Mouse (Mus musculus) embryonic stem cell, embryonic (primary cell): ENCODE results near the gene Zfc3h1.

ENCODE experiments used
- CTCF ChIA-PET, 4 experiments: fragments of 300-600 bp in 2 of 4; fragments of 350-600 bp in 2 of 4; sonication (Branson Sonifier 250); formaldehyde crosslinking; loops; one replicate each; lab custom pipeline; 2022; ENCODE audit warnings: inconsistent platforms in 2 of 4; lab: Charles Lee
- POLR2A ChIA-PET, 4 experiments: fragments of 300-600 bp in 2 of 4; fragments of 350-600 bp in 2 of 4; sonication (Branson Sonifier 250); formaldehyde crosslinking; loops; one replicate each; lab custom pipeline; 2022; ENCODE audit warnings: antibody characterized with exemption in 4 of 4, inconsistent platforms in 1 of 4; lab: Charles Lee

The Zfc3h1 gene

GRCm38 (mm10) chr10:115457368-115458021, 72.7 kb downstream of the Zfc3h1 start:
- ChIA-PET POLR2A (no interaction called here), CTCF (no interaction called here)

GRCm38 (mm10) chr10:115462646-115463045, 77.9 kb downstream of the Zfc3h1 start:
- POLR2A ChIA-PET = interaction anchor here in 1 of 4 experiments (0.8 to 1.0 kb wide), 2 partner anchors 10 to 21 kb away, joined by 3 to 4 read pairs; no protein-coding TSS in a partner anchor
- CTCF ChIA-PET = interaction anchor here in 1 of 4 experiments (1.5 kb wide), 1 partner anchor 56 kb away, joined by 3 read pairs; no protein-coding TSS in a partner anchor

GRCm38 (mm10) chr10:115465072-115465471, 80.3 kb downstream of the Zfc3h1 start:
- POLR2A ChIA-PET = no interaction called here
- CTCF ChIA-PET = no interaction called here

GRCm38 (mm10) chr10:115465778-115466177, 81.0 kb downstream of the Zfc3h1 start:
- POLR2A ChIA-PET = no interaction called here
- CTCF ChIA-PET = interaction anchor here in 1 of 4 experiments (0.5 kb wide), 1 partner anchor 264 kb away, joined by 3 read pairs; no protein-coding TSS in a partner anchor

GRCm38 (mm10) chr10:115467985-115468384, 83.2 kb downstream of the Zfc3h1 start:
- ChIA-PET CTCF (interaction anchor here in 2 of 4 experiments (0.6 to 0.8 kb wide), 2 partner anchors 149 to 689 kb away, joined by 5 to 11 read pairs; no protein-coding TSS in a partner anchor), POLR2A (interaction anchor here in 2 of 4 experiments (0.5 to 2.4 kb wide), 2 partner anchors 11 to 715 kb away, joined by 3 to 7 read pairs; no protein-coding TSS in a partner anchor)

GRCm38 (mm10) chr10:115468632-115469031, 83.9 kb downstream of the Zfc3h1 start:
- ChIA-PET CTCF (interaction anchor here in 2 of 4 experiments (0.6 to 0.8 kb wide), 3 partner anchors 149 to 881 kb away, joined by 3 to 11 read pairs (median 5); no protein-coding TSS in a partner anchor), POLR2A (interaction anchor here in 2 of 4 experiments (0.5 to 2.4 kb wide), 3 partner anchors 10 to 714 kb away, joined by 3 to 7 read pairs (median 4); no protein-coding TSS in a partner anchor)

GRCm38 (mm10) chr10:115469040-115469439, 84.3 kb downstream of the Zfc3h1 start:
- CTCF ChIA-PET = interaction anchor here in 3 of 4 experiments (0.6 to 1.2 kb wide), 3 partner anchors 148 to 880 kb away, joined by 3 to 5 read pairs (median 3); no protein-coding TSS in a partner anchor
- POLR2A ChIA-PET = interaction anchor here in 2 of 4 experiments (0.5 to 2.4 kb wide), 2 partner anchors 10 to 197 kb away, joined by 4 to 7 read pairs; no protein-coding TSS in a partner anchor

DNA sequence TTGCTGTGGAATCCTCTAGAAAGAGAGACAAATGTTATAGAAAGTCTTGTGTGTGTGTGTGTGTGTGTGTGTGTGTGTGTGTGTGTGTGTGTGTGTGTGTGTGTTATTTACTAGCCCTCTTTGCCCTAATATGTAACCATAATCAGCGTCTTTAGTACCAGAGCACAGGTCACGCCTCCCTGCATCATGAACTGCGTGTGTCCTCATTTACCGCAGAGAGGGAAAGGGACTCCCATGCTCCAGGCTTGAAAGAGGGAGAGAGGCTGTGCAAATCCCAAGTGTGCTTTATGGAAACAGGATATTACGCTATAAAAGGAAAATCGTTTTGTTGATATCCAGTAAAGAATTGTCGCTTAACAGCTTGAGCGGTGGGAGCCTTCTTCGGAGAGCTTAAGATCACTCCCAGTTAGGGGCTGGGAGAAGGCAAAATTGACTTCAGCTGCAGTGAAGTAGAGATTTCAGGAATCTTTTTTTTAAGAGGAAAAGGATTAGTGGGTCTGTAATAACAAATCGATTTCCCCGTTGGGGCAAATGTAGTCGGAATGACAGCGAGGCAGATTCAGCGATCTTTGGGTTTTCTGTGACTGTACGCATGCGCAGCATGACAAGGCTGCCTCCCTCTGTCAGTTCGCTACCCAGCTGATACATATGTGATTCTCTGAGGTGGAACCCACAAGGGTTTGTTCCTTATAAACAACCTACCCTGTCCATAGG, 86.0 kb downstream of the Zfc3h1 start:
- ChIA-PET POLR2A (no interaction called here), CTCF (no interaction called here)

GRCm38 (mm10) chr10:115473213-115473961, 88.6 kb downstream of the Zfc3h1 start:
- ChIA-PET POLR2A (interaction anchor here in 2 of 4 experiments (0.6 kb wide), 2 partner anchors 77 to 168 kb away, joined by 5 to 7 read pairs; no protein-coding TSS in a partner anchor), CTCF (no interaction called here)

GRCm38 (mm10) chr10:115475000-115475550, 90.3 kb downstream of the Zfc3h1 start:
- ChIA-PET CTCF (no interaction called here), POLR2A (interaction anchor here in 2 of 4 experiments (0.6 to 1.0 kb wide), 2 partner anchors 34 to 228 kb away, joined by 3 read pairs; no protein-coding TSS in a partner anchor)

DNA sequence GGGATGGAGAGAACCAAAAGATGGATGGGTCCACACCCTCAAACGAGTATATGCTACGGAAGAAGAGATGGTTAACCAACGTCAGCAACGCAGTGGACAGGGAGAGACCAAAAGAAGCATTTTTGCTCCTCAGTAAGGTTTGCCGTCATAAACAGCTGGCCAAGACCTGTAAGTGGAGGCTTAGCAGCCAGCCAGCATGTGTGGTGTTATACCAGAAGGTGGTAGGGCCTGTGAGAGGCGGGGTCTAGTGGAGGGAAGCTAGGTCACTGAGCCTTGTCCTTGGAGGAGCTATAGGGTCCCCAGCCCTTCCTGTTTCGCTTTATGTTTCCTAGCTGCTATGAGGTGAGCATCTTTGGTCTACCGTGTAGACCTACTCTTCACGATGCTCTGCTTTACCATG, 91.7 kb downstream of the Zfc3h1 start:
- CTCF ChIA-PET = interaction anchor here in 2 of 4 experiments (0.5 to 0.6 kb wide), 2 partner anchors 163 to 542 kb away, joined by 4 to 5 read pairs; partner anchors contain the start of gene Ptprr (in 1 of the 2)
- POLR2A ChIA-PET = interaction anchor here in 1 of 4 experiments (0.6 kb wide), 2 partner anchors 38 to 411 kb away, joined by 3 to 7 read pairs; no protein-coding TSS in a partner anchor

DNA sequence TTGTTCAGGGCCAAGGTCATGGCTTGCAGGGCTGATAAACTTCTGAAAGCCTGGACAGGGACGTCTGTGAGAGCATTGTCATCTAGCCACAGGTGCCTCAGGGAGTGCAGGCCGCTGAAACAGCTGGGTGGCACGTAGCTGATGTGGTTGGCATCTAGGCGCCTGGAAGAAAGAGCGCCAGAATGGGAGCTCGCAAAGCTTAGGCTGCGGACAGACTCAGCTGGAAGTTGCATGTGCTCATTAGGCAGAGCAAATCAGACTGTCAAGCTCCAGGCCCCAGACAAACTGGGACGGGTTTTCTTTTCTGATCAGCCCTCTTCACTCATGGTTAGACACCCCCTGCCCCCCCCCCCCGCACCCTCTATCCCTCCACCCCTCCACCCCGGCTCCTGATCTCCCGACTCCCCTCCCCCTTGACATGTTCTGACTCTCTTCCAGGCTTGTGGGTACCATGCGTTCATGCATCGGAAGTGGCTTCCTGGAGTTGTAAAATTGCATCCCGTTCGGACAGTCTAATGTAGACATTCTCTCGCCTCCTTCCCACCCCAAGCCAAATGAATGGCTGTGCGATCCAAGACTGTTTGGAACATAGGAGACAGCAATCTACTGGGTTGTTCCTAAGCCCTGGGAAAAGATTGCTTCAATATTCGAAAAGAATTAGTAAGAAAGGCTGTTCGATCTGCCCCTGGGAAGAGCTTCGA, 93.8 kb downstream of the Zfc3h1 start:
- POLR2A ChIA-PET = interaction anchor here in 2 of 4 experiments (1.5 to 1.6 kb wide), 3 partner anchors 10 to 108 kb away, joined by 3 to 8 read pairs (median 7); no protein-coding TSS in a partner anchor
- CTCF ChIA-PET = interaction anchor here in 2 of 4 experiments (0.7 to 1.2 kb wide), 2 partner anchors 294 to 824 kb away, joined by 3 to 8 read pairs; partner anchors contain the start of gene Tph2 (in 1 of the 2)
